Mouse (Mus musculus): ENCODE data around the gene Acer2.

GRCm38 (mm10) chr4:86873072-86873471 lies 1.1 kb upstream of the Acer2 start:
- TF ChIP-seq POLR2A (IDR thresholded peaks at IDR 0.05; ENCODE audit: borderline replicate concordance, extremely low read depth, insufficient read depth, insufficient read length, poor library complexity, severe bottlenecking) (no peak), CTCF (IDR thresholded peaks at IDR 0.05; ENCODE audit: borderline replicate concordance, extremely low read depth, insufficient read depth, insufficient read length) (no peak)
